Mouse (Mus musculus): ENCODE data around the gene Syt6. TPM values are rescaled to one million over a fixed set of nuclear protein-coding genes. Genes with fewer than 3 reads are reported as not detected.

Syt6 gene
- polyA plus RNA-seq, 1 experiment: 18.5 TPM

DNA sequence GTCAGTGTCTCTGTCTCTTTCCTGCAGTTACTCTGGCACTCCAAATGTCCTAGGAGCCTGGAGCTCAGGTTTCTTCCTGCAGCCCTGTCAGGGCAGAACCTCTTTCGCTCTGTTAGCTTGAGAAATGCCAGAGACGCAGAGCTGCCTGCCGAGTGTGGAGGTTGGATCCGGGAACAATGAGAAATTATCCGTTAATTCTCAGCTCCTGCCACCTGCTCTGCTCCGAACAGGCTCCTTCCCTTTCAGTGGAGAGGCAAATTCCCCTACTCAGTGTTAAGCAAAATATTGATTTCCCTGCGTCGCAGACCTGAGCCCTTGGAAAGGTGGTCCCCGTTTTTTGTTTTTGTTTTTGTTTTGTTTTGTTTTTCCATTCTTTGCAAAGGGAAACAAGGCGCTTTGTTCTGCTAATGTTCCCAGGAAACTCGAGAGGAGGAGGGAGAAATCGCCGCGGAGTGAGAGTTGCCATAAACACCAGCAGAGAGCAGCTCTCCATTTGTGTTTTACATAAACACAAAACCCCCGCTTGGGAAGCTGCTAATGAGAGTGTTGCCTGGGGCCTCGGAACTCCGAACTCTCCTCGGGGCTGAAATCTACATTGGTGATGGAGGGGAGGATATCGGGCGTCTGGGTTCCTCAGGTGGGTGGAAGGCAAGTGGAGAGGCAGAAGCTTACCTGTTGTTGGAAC, 1.8 kb upstream of the Syt6 start:
- DNase-seq (ENCODE audit: low read depth): peak; percentile 66
- TF ChIP-seq POLR2A (IDR thresholded peaks at IDR 0.05; ENCODE audit: borderline replicate concordance, extremely low read depth, insufficient read depth, insufficient read length, poor library complexity, severe bottlenecking) (no peak), CTCF (IDR thresholded peaks at IDR 0.05; ENCODE audit: borderline replicate concordance, extremely low read depth, insufficient read depth, insufficient read length) (no peak)

DNA sequence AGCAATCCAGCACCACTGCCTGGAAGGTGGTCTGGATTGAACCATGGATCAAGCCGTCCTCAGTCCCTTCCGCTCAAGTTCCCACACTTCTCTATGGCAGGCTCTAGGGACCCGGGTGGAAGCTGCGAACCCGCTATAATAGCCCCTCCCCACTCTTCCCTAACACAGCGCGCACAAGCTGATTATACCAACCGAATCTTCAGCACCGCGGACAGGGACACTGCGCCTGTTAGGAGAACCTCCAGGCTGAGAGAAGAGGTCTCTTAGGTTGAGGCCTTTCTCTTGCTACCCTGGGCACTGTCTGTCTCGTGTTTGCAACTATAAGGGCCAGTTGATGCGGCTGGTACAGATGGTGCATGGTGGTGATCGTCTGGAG, 1.3 kb upstream of the Syt6 start:
- peak; percentile 78 for DNase-seq (ENCODE audit: low read depth)
- TF ChIP-seq POLR2A (IDR thresholded peaks at IDR 0.05; ENCODE audit: borderline replicate concordance, extremely low read depth, insufficient read depth, insufficient read length, poor library complexity, severe bottlenecking) (no peak), CTCF (IDR thresholded peaks at IDR 0.05; ENCODE audit: borderline replicate concordance, extremely low read depth, insufficient read depth, insufficient read length) (no peak)

- TF ChIP-seq POLR2A (IDR thresholded peaks at IDR 0.05; ENCODE audit: borderline replicate concordance, extremely low read depth, insufficient read depth, insufficient read length, poor library complexity, severe bottlenecking) (no peak), CTCF (IDR thresholded peaks at IDR 0.05; ENCODE audit: borderline replicate concordance, extremely low read depth, insufficient read depth, insufficient read length) (no peak)
- DNase-seq (ENCODE audit: low read depth): peak; percentile 65
These were observed 370 bp upstream of the Syt6 start for GRCm38 (mm10) chr3:103574566-103575155.

GRCm38 (mm10) chr3:103575893-103576641, 1.0 kb downstream of the Syt6 start:
- DNase-seq (ENCODE audit: low read depth): peak; percentile 48
- TF ChIP-seq POLR2A (IDR thresholded peaks at IDR 0.05; ENCODE audit: borderline replicate concordance, extremely low read depth, insufficient read depth, insufficient read length, poor library complexity, severe bottlenecking) (no peak), CTCF (IDR thresholded peaks at IDR 0.05; ENCODE audit: borderline replicate concordance, extremely low read depth, insufficient read depth, insufficient read length) (no peak)

GRCm38 (mm10) chr3:103587136-103587535, 12.1 kb downstream of the Syt6 start:
- DNase-seq (ENCODE audit: low read depth): no peak

DNA sequence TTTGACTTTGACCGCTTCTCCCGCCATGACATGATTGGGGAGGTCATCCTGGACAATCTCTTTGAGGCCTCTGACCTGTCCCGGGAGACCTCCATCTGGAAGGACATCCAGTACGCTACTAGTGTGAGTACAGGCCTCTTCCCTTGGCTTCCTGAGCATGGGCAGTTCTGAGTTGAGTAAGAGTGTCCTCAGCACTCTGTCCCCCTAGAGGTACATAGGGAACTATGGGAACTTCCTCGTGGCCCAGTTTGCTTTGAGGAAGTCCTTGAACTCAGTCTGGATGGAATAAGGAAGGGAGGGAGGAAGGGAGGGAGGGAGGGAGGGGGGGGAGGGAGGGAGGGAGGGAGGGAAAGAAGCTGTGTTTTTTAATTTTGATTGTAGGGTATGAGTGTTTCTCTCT, 12.6 kb downstream of the Syt6 start:
- TF ChIP-seq CTCF (IDR thresholded peaks at IDR 0.05; ENCODE audit: borderline replicate concordance, extremely low read depth, insufficient read depth, insufficient read length) (no peak), POLR2A (IDR thresholded peaks at IDR 0.05; ENCODE audit: borderline replicate concordance, extremely low read depth, insufficient read depth, insufficient read length, poor library complexity, severe bottlenecking) (no peak)
- DNase-seq (ENCODE audit: low read depth): no peak

More at GRCm38 (mm10) chr3:103587136-103587535, 12.1 kb downstream of the Syt6 start:
- TF ChIP-seq POLR2A (IDR thresholded peaks at IDR 0.05; ENCODE audit: borderline replicate concordance, extremely low read depth, insufficient read depth, insufficient read length, poor library complexity, severe bottlenecking): no peak
- no peak for TF ChIP-seq CTCF (IDR thresholded peaks at IDR 0.05; ENCODE audit: borderline replicate concordance, extremely low read depth, insufficient read depth, insufficient read length)

GRCm38 (mm10) chr3:103589636-103590035, 14.6 kb downstream of the Syt6 start:
- no peak for TF ChIP-seq POLR2A (IDR thresholded peaks at IDR 0.05; ENCODE audit: borderline replicate concordance, extremely low read depth, insufficient read depth, insufficient read length, poor library complexity, severe bottlenecking)
- TF ChIP-seq CTCF (IDR thresholded peaks at IDR 0.05; ENCODE audit: borderline replicate concordance, extremely low read depth, insufficient read depth, insufficient read length): no peak
- DNase-seq (ENCODE audit: low read depth): no peak

GRCm38 (mm10) chr3:103592636-103593035, 17.6 kb downstream of the Syt6 start:
- TF ChIP-seq CTCF (IDR thresholded peaks at IDR 0.05; ENCODE audit: borderline replicate concordance, extremely low read depth, insufficient read depth, insufficient read length): no peak
- TF ChIP-seq POLR2A (IDR thresholded peaks at IDR 0.05; ENCODE audit: borderline replicate concordance, extremely low read depth, insufficient read depth, insufficient read length, poor library complexity, severe bottlenecking): no peak
- no peak for DNase-seq (ENCODE audit: low read depth)

DNA sequence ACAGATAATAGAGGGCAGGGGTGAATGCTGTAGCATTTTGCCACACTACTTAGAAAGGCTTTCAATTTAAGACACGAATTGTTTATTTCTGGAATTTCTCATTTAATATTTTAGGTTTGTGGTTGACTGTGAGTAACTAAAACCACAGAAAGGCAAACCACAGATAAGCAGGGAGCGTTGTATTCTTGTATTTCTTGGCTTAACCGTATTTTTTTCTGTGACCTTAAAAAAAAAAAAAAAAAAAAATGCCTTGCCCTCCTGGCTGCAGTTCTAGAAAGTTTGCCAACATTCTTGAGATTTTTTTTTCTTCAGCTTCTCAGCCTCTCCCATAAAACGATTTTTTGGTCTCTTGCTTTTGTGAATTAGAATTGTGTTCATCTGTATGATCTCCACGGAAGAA, 18.6 kb downstream of the Syt6 start:
- no peak for DNase-seq (ENCODE audit: low read depth)
- TF ChIP-seq POLR2A (IDR thresholded peaks at IDR 0.05; ENCODE audit: borderline replicate concordance, extremely low read depth, insufficient read depth, insufficient read length, poor library complexity, severe bottlenecking) (no peak), CTCF (IDR thresholded peaks at IDR 0.05; ENCODE audit: borderline replicate concordance, extremely low read depth, insufficient read depth, insufficient read length) (no peak)

- no peak for DNase-seq (ENCODE audit: low read depth)
- no peak for TF ChIP-seq CTCF (IDR thresholded peaks at IDR 0.05; ENCODE audit: borderline replicate concordance, extremely low read depth, insufficient read depth, insufficient read length)
- TF ChIP-seq POLR2A (IDR thresholded peaks at IDR 0.05; ENCODE audit: borderline replicate concordance, extremely low read depth, insufficient read depth, insufficient read length, poor library complexity, severe bottlenecking): no peak
These were observed 20.3 kb downstream of the Syt6 start for GRCm38 (mm10) chr3:103595271-103595810.

GRCm38 (mm10) chr3:103597586-103597985, 22.6 kb downstream of the Syt6 start:
- no peak for TF ChIP-seq POLR2A (IDR thresholded peaks at IDR 0.05; ENCODE audit: borderline replicate concordance, extremely low read depth, insufficient read depth, insufficient read length, poor library complexity, severe bottlenecking)
- TF ChIP-seq CTCF (IDR thresholded peaks at IDR 0.05; ENCODE audit: borderline replicate concordance, extremely low read depth, insufficient read depth, insufficient read length): no peak

More at GRCm38 (mm10) chr3:103597586-103597985, 22.6 kb downstream of the Syt6 start:
- DNase-seq (ENCODE audit: low read depth): no peak

All from brain, embryonic 14.5 days (tissue).